Mouse (Mus musculus) intestine, embryonic 16.5 days (tissue): ENCODE results near the gene Ctcfl. TPM values are rescaled to one million over a fixed set of nuclear protein-coding genes. Genes with fewer than 3 reads are reported as not detected.

ENCODE experiments used
- ATAC-seq: fragments of 200-750 bp; cut with Nextera tagmentation; 2 replicates; pipeline ENCODE4 v1.8.0; 2017; ENCODE audit warnings: moderate TSS enrichment, moderate library complexity
- H3K27ac ChIP-seq: fragments of 300-500 bp; sonication (generic); 2 replicates; pipeline ENCODE4 v1.5.1; 2014; ENCODE audit warnings: mild to moderate bottlenecking, low read length
- H3K27me3 ChIP-seq: fragments of 300-500 bp; sonication (generic); replicated peaks from 2 replicates; pipeline ENCODE4 v1.6.1; 2014; ENCODE audit warnings: low read length, control low read depth, mixed read lengths; ENCODE audit not compliant: control insufficient read depth, insufficient read depth
- H3K36me3 ChIP-seq: fragments of 300-500 bp; sonication (generic); 2 replicates; pipeline ENCODE4 v1.6.1; 2014; ENCODE audit warnings: low read length, control low read depth; ENCODE audit not compliant: control insufficient read depth, insufficient read depth
- H3K4me1 ChIP-seq: fragments of 300-500 bp; sonication (generic); 2 replicates; pipeline ENCODE4 v1.6.1; 2014; ENCODE audit warnings: low read length, control low read depth, mixed read lengths; ENCODE audit not compliant: control insufficient read depth, insufficient read depth
- H3K4me2 ChIP-seq: fragments of 300-500 bp; sonication (generic); 2 replicates; pipeline ENCODE4 v1.6.1; 2014; ENCODE audit warnings: low read depth, low read length, control low read depth
- H3K4me3 ChIP-seq: fragments of 300-500 bp; sonication (generic); 2 replicates; pipeline ENCODE4 v1.5.1; 2014; ENCODE audit warnings: mild to moderate bottlenecking, low read length
- H3K9ac ChIP-seq: fragments of 300-500 bp; sonication (generic); 2 replicates; pipeline ENCODE4 v1.6.1; 2014; ENCODE audit warnings: low read depth, low read length
- H3K9me3 ChIP-seq: fragments of 300-500 bp; sonication (generic); 2 replicates; pipeline ENCODE4 v1.6.1; 2016; ENCODE audit warnings: low read length, control low read depth; ENCODE audit not compliant: control insufficient read depth
- WGBS: fragments of 180-500 bp; shearing (Covaris S2); extraction: QIAGEN DNeasy Blood & Tissue Kit; methylation state at CpG from one replicate; pipeline ENCODE4 v1.1.7; 2014; 5-methylcytosine and 5-hydroxymethylcytosine counted together
- polyA plus RNA-seq: library from polyadenylated mRNA; unstranded; fragments of >200 nt; fragmentation: Nextera tagmentation; extraction: Ambion mirVana; gene quantifications from 2 replicates; pipeline ENCODE4 v1.2.1, GENCODE M21; 2015

Ctcfl gene
- polyA plus RNA-seq, 1 experiment from 2014 or later: 0.22 TPM

DNA sequence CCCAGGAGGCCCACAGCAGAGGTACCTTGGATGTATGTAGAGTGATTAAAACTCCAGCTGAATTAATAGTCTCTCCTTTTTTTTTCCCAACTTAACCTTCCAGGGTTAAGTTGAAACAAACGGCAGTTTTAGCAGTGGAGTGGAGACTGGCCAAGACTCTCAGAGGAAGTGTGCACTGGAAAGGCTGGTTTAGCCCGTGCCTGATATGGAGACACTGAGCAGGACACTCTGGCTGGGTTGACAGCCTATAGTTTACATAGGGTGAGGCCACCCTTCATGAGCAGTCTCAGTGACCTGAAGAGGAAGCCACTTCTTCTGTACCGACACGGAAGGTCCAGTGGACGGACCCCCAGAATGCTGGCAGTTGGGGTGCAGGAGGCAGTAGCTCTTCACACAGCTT is 32.0 kb upstream of the Ctcfl start:
- H3K4me3 ChIP-seq: no peak overlapping the region
- peaks cover 29% of the 10 kb centered on the region for H3K4me1 ChIP-seq
- WGBS: 44% methylated on average over 5 of the region's 5 CpGs
- no peak overlapping the region for H3K4me2 ChIP-seq
- no peak for ATAC-seq
- H3K27ac ChIP-seq: peak overlapping the region; percentile 75
- H3K9me3 ChIP-seq: no peaks in the 10 kb centered on the region
- H3K9ac ChIP-seq: peak overlapping the region; percentile 37
- no peaks in the 10 kb centered on the region for H3K36me3 ChIP-seq
- no peaks in the 10 kb centered on the region for H3K27me3 ChIP-seq

DNA sequence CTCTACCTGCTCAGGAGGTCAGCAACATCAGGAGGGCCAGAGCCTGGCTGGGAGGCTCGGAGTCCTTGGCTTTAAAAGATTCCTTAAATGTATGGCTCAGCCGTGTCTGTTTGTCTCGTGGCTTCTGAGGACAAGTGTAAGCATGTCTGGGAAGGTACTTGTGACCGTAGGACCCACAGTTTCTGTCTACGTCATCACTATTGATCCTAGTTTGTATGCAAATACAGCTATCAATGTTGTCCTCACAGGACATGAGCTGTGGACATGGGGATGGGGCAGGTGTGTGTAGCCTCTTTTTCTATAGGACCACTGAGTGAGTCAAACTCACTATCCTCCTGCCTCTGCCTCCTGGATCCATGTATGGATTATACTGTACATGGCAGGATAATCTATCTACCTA is 28.7 kb upstream of the Ctcfl start:
- no peak overlapping the region for H3K9ac ChIP-seq
- no peak overlapping the region for H3K4me3 ChIP-seq
- WGBS: 85% methylated on average over 5 of the region's 5 CpGs
- H3K36me3 ChIP-seq: no peaks in the 10 kb centered on the region
- no peaks in the 10 kb centered on the region for H3K27me3 ChIP-seq
- ATAC-seq: no peak
- H3K4me2 ChIP-seq: no peak overlapping the region
- peaks cover 27% of the 10 kb centered on the region for H3K4me1 ChIP-seq
- no peak overlapping the region for H3K27ac ChIP-seq
- H3K9me3 ChIP-seq: no peaks in the 10 kb centered on the region

DNA sequence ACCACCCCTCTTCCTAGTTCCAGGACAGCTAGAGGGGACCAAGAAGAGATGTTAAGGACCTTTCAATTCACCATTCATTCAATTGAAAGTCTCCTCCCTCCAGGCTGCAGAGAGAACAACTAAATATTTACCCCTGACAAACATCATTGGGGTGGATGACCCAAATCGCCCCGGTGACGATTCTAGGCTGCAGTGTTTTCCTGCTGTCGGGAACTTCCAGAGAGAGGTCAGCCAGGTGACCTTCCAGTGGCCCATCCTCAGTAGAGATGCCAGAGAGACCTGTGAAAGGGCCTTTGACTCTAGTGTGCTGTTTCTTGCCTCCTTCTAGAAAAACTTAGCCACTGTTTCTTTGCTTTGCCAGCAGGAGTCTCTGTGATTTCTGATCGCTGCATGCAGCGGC is 27.4 kb upstream of the Ctcfl start:
- Histone ChIP-seq H3K4me2 (no peak overlapping the region), H3K27ac (no peak overlapping the region), H3K9ac (no peak overlapping the region), H3K9me3 (no peaks in the 10 kb centered on the region), H3K27me3 (no peaks in the 10 kb centered on the region), H3K4me1 (peaks cover 14% of the 10 kb centered on the region), H3K4me3 (no peak overlapping the region), H3K36me3 (no peaks in the 10 kb centered on the region)
- WGBS: 49% methylated on average over 6 of the region's 6 CpGs
- ATAC-seq: no peak

DNA sequence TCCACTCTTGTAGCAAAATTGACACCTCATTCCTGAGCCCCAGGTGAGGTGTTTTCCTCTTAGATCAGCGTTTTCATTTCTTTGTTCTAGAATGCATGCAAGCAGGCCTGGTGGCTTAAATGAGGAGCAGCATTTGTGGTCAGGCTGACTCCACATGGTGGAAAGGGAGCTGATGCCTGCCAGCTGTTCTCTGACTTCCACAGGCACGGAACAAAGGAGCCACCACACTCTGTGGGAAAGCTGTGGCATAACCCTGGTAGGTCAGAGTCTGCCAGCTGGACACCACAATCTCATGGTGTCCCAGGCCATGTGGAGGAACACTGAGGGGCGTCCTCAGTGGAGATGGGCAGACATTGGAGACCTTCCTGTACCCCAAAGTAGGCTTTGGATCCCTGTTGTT is 26.5 kb upstream of the Ctcfl start:
- Histone ChIP-seq H3K9me3 (no peaks in the 10 kb centered on the region), H3K4me2 (no peak overlapping the region), H3K9ac (no peak overlapping the region), H3K36me3 (no peaks in the 10 kb centered on the region), H3K4me3 (no peak overlapping the region), H3K27ac (no peak overlapping the region), H3K27me3 (no peaks in the 10 kb centered on the region), H3K4me1 (peaks cover 5% of the 10 kb centered on the region)
- 65% methylated on average over 3 of the region's 3 CpGs for WGBS
- no peak for ATAC-seq

DNA sequence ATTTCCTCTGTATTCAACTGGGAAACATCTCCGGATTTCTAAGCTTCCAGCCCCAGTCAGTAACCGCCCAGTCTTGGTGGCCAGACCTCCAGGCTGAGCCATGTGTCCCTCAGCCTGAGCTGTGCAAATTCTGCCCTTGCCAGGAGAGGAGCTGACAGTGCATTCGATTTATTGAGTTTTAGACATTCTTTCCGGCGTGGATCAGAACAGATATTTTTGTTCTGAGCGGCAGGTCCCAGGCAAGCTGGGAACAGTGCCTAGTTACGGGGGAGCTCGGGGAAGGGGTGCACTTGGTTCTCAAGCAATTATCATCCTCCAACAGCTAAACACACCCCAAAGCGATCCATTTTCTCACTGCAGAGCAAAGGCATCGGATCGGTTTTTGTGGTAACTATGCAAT is 24.3 kb upstream of the Ctcfl start:
- Histone ChIP-seq H3K36me3 (no peaks in the 10 kb centered on the region), H3K4me2 (no peak overlapping the region), H3K4me1 (peaks cover 4% of the 10 kb centered on the region; the same call in 1 of the 2 replicates), H3K9me3 (no peaks in the 10 kb centered on the region), H3K9ac (0 out of 2 replicates have a peak overlapping the region, but pooled peaks have one; percentile 5), H3K27me3 (no peaks in the 10 kb centered on the region), H3K4me3 (no peak overlapping the region), H3K27ac (no peak overlapping the region)
- no peak for ATAC-seq
- WGBS: 59% methylated on average over 11 of the region's 11 CpGs

DNA sequence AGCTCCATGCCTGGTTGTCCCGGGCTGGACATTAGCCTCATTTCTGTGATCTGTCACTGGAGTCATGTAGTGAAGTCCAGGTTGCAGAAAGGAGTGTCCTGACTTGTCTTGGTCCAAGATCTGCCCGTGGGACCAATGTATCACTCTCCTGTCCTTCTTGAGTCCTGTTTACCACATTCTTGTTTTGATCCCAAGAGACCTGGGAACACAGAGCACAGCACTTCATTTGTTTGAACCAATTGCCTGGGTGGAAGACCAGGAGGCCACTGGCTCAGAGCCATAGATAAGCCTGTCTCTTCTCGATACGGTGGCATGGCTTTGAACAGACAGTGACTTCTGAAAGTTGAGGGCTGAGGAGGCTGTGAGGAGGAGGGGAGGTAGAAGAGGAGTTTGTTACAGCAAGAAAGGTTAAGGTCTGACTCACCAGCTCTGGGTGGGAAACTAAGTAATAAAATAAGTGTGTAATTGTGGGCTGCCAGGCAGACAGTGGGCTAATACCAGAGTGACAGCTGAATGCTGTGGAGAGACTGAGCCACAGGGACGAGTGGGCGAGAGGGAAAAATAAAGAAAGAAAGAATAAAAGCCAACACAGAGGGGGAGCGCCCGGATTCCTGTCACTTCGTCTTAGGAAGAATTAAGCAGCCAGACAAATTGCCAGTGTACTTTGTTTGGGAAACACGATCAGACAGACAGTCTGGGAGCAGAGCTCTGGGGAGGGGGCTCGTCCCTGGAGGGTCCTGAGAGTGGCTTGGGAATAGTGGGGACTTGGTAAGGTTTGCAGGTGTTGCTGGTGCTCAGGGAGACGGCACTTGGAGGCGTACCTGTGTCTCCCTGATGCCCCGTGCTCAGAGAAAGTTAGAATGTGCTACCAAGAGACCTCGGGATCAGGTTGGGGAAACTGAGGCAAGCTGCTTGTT is 19.3 kb upstream of the Ctcfl start:
- Histone ChIP-seq H3K27me3 (no peaks in the 10 kb centered on the region), H3K4me1 (no peaks in the 10 kb centered on the region), H3K9ac (no peak overlapping the region), H3K4me3 (no peak overlapping the region), H3K4me2 (no peak overlapping the region), H3K9me3 (no peaks in the 10 kb centered on the region), H3K36me3 (no peaks in the 10 kb centered on the region), H3K27ac (no peak overlapping the region)
- ATAC-seq: no peak
- 54% methylated on average over 15 of the region's 15 CpGs for WGBS

DNA sequence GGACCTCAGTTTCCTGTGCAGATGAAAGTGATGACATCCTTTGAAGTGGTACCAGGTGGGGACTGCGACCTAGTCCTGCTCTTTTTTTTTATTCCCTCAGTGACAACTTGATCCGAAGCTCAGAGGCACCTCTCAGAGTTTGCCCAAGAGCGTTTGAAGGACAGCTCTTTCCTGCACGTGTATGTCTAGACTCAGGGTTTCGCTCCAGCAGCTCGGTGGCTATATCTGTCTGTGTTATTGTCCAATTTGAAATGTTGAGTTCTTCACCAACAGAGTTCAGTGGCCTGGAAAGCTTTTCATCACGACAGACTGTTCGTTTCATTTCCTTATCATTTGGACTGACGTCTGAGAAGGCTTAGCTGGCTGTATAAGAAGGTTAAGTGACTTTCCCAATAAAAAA is 15.4 kb upstream of the Ctcfl start:
- H3K27ac ChIP-seq: no peak overlapping the region
- H3K9ac ChIP-seq: no peak overlapping the region
- no peaks in the 10 kb centered on the region for H3K27me3 ChIP-seq
- H3K4me3 ChIP-seq: no peak overlapping the region
- WGBS: 51% methylated on average over 9 of the region's 9 CpGs
- no peak for ATAC-seq
- H3K36me3 ChIP-seq: no peaks in the 10 kb centered on the region
- no peaks in the 10 kb centered on the region for H3K9me3 ChIP-seq
- no peaks in the 10 kb centered on the region for H3K4me1 ChIP-seq
- H3K4me2 ChIP-seq: no peak overlapping the region

DNA sequence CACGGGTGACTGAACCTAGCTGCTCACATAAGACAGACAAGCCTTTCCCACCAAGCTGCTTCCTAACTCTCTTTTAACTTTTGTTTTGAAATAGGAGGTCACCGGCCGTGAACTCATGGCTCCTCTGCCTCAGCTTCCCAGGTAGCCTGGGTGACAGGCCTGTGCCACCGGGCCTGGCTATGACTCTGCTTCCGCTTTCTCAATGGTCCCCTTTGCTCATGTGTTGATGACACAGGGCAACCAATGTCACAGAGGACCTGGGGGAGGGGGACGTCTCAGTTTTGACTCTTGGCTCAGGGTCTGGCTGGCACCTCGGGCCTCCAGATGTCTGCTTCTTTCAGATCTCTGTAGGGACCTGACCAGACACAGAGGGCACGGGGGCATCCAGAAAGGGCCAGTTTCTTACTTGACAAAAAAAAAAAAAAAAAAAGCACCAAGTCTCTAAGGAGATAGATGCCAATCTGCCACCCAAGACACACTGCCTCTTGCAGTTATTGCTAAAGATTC is 13.5 kb upstream of the Ctcfl start:
- Histone ChIP-seq H3K9ac (no peak overlapping the region), H3K36me3 (no peaks in the 10 kb centered on the region), H3K9me3 (no peaks in the 10 kb centered on the region), H3K4me2 (no peak overlapping the region), H3K27me3 (no peaks in the 10 kb centered on the region), H3K4me1 (no peaks in the 10 kb centered on the region), H3K27ac (no peak overlapping the region), H3K4me3 (no peak overlapping the region)
- no peak for ATAC-seq
- WGBS: 76% methylated on average over 8 of the region's 8 CpGs

DNA sequence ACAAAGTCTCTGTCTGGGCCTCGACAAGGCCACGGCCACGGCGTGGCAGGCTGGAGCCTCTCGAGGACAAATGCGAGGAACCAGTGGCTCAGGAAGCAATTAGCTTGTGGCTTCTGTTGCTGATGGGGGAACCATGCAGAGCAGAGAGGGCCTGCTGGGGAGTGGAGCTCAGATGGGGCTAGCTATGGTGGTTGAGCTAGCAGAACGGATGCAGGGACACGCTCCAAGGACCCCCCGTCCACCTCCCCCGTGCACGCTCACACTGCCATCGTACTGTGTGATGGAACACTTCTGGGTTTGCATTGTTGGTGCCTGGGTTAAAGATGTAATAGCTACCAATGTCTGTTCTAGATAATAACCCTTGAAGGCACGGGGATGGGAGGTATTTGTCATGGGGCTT is 12.9 kb upstream of the Ctcfl start:
- Histone ChIP-seq H3K4me3 (no peak overlapping the region), H3K36me3 (no peaks in the 10 kb centered on the region), H3K4me1 (no peaks in the 10 kb centered on the region), H3K9ac (no peak overlapping the region), H3K27me3 (no peaks in the 10 kb centered on the region), H3K9me3 (no peaks in the 10 kb centered on the region), H3K27ac (no peak overlapping the region), H3K4me2 (no peak overlapping the region)
- no peak for ATAC-seq
- WGBS: 73% methylated on average over 13 of the region's 13 CpGs
